Mouse (Mus musculus) cortical plate, adult 2 months (tissue): ENCODE results near the gene Ccr1. TPM values are rescaled to one million over a fixed set of nuclear protein-coding genes. Genes with fewer than 3 reads are reported as not detected.

Experiments used
- H3K27ac ChIP-seq: fragments of 200-500 bp; 2 replicates; pipeline ENCODE4 v1.5.1; 2012; ENCODE audit warnings: low read length, control low read depth, inconsistent platforms; ENCODE audit not compliant: insufficient read depth
- H3K4me1 ChIP-seq: fragments of 200-500 bp; 2 replicates; pipeline ENCODE4 v1.6.1; 2011; ENCODE audit warnings: low read length; ENCODE audit not compliant: control insufficient read depth, insufficient read depth
- H3K4me3 ChIP-seq: fragments of 200-500 bp; 2 replicates; pipeline ENCODE4 v1.5.1; 2011; ENCODE audit warnings: mild to moderate bottlenecking, low read length, control low read depth; ENCODE audit not compliant: insufficient read depth
- CTCF ChIP-seq: fragments of 200-500 bp; IDR thresholded peaks from 2 replicates; pipeline ENCODE4 v1.5.1; 2011; ENCODE audit warnings: mild to moderate bottlenecking, control low read depth, low read length; ENCODE audit not compliant: insufficient read depth; ENCODE audit errors: extremely low read depth
- POLR2A ChIP-seq: fragments of 200-500 bp; IDR thresholded peaks from 2 replicates; pipeline ENCODE4 v1.6.1; 2011; ENCODE audit warnings: mild to moderate bottlenecking, low read length, control low read depth; ENCODE audit not compliant: insufficient read depth; ENCODE audit errors: extremely low read depth
- polyA plus RNA-seq: library from polyadenylated mRNA; depleted of rRNA; stranded (reverse); fragments of >200 nt; gene quantifications from 2 replicates; pipeline ENCODE4 v1.2.3, GENCODE M21; 2012

Ccr1 gene
- polyA plus RNA-seq, 1 experiment = 0.33 TPM

DNA sequence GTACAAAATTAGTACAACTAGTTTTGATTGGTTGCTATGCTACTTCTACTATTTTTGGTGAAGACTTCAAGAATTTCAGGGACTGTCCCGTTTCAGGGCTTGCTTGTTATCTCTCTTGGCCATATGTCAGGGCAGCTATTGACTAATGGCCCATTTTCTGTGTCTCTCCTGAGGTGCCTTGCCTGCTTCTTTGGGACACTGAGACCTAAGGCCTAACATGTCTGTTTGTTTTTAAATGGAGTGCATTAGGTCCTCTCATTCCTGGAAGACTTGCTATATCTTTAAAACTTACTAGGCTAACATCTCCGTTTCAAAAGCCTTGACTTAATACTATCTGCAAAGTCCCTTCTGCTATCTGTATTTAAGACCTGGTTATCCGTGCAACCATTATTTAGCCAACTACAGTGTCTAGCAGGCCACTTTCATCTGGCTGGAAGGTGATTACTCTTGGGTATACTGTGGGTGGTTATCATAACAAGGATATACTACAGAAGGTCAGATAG lies 10.5 kb downstream of the Ccr1 start:
- no peak overlapping the region for H3K4me3 ChIP-seq
- H3K4me1 ChIP-seq = no peaks in the 10 kb centered on the region
- H3K27ac ChIP-seq = no peak overlapping the region
- TF ChIP-seq CTCF (no peak), POLR2A (no peak)

DNA sequence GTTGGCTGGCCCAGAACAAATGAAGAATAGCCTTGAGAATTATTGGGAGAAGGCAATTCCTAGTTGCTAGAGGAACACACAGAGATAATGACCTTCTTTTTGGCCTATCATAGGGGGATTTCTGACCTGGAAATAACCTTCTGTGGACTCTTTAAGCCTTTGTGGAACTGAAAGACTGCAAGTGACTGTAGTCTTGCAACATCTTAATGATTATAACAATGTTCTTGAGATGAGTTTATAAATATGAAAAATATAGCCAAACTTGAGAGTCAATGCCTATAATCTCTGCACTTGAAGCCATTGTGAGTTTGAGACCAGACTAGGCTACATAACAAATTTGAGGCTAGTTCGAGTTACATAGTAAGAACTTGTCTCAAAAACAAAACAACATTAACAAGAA lies 11.6 kb downstream of the Ccr1 start:
- no peak overlapping the region for H3K4me3 ChIP-seq
- no peaks in the 10 kb centered on the region for H3K4me1 ChIP-seq
- TF ChIP-seq POLR2A (no peak), CTCF (no peak)
- no peak overlapping the region for H3K27ac ChIP-seq

DNA sequence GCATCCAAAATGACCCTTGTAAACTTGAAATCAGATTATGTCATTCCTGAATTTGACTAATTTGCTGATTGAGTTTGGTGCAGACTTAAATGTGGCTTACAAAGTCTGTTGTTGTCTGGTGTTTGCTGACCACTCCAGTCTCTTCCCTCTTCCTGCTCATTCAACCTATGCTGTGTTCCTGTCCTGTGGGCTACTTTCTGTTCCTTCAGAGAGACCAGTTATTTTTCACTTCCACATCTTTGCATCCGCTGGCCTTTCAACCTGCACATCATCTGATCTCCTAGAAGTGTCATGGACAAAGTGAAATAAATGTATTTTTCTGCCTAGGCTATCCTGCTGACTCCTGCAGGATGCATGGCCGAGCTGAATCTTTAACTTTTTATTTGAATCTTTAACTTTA lies 14.9 kb downstream of the Ccr1 start:
- TF ChIP-seq CTCF (no peak), POLR2A (no peak)
- H3K27ac ChIP-seq = no peak overlapping the region

DNA sequence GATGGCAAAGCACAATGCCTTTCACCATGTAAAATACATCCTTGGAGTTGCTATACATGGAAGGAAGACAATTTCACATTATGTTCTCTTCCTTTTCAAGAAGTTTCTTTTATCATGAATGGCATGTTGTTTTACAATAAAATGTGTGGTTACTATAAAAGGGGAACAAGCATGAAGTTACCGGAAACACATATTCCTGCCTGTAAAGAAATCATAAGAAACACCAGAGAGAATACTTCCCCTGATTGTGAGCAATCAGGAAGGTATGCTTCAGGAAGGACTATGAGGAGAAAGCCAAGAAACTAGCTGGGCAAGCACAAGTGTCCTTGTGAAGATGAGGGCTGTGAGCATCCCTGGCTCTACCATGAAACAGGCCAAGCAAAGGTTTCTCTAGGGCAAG lies 17.3 kb downstream of the Ccr1 start:
- H3K4me3 ChIP-seq = no peak overlapping the region
- H3K4me1 ChIP-seq = no peaks in the 10 kb centered on the region
- no peak for TF ChIP-seq POLR2A
- no peak for TF ChIP-seq CTCF
- no peak overlapping the region for H3K27ac ChIP-seq

More for the DNA sequence above, 14.9 kb downstream of the Ccr1 start:
- no peaks in the 10 kb centered on the region for H3K4me1 ChIP-seq
- no peak overlapping the region for H3K4me3 ChIP-seq

- no peak for TF ChIP-seq POLR2A
- no peak for TF ChIP-seq CTCF
- H3K4me3 ChIP-seq = no peak overlapping the region
- H3K4me1 ChIP-seq = no peaks in the 10 kb centered on the region
- H3K27ac ChIP-seq = no peak overlapping the region
These were observed 19.1 kb downstream of the Ccr1 start for GRCm38 (mm10) chr9:123949432-123949831.

DNA sequence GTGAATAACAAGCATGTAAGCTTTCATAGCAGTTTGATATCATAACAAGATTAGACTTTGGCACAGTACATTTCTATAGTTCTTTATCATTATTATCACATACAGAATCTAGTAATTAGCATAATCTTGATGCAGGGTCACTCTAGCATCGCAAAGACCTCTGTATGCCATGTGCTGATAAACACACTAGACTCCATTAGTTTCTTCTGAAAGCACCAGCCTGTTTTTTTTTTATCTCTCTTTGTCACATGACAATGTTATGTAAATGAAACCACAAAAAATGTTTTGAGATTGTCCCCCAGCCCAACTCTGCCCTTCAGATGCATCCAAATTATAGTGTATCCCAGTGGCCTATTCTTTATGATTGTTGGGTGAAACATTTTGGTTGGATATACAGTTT lies 20.7 kb downstream of the Ccr1 start:
- Histone ChIP-seq H3K27ac (no peak overlapping the region), H3K4me1 (no peaks in the 10 kb centered on the region), H3K4me3 (no peak overlapping the region)
- TF ChIP-seq CTCF = no peak
- TF ChIP-seq POLR2A = no peak

DNA sequence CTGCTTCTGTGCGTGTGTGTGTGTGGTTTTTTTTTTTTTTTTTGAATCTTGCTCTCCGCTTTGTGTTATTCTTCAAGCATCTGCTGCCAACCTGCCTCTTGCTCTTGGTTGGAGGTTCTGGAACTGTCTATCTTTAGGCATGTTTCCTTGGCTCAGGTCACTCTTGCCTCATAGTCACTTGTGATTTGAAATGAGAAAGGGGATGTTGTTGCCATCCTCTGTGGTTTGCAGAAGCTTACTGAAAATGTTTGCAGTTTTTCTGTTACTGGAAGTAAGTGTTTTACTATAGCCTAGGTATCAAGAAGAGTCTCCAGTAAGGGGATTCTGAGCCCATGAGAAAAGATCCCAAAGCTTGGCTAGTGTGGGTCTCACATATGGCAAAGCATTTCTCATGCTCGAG lies 26.5 kb downstream of the Ccr1 start:
- Histone ChIP-seq H3K4me1 (no peaks in the 10 kb centered on the region), H3K4me3 (no peak overlapping the region), H3K27ac (0 out of 2 replicates have a peak overlapping the region, but pooled peaks have one; percentile 56)
- no peak for TF ChIP-seq POLR2A
- TF ChIP-seq CTCF = no peak

DNA sequence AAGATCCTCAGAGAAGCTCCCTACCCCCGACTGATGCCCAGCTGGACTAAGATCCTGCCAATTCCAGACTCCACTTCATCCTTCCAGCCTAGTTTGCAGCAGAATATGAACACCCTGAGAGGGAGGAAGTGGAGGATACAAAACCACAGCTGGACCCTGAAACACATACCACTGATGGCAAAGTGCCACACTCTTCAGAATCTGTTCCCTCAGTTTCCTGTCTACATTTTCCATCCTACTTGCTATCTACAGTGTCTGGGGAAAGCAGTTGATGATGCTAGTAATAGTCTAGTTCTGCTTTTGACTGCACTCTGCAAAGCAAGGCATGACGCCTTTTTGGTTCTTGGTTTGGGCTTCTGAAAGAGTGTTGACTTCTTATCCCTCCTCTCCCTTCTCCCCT lies 27.2 kb downstream of the Ccr1 start:
- TF ChIP-seq POLR2A = no peak
- no peak for TF ChIP-seq CTCF
- peak overlapping the region; percentile 56; the same call in 1 of the 2 replicates for H3K27ac ChIP-seq

GRCm38 (mm10) chr9:123940628-123941027 lies 27.9 kb downstream of the Ccr1 start:
- Histone ChIP-seq H3K4me1 (no peaks in the 10 kb centered on the region), H3K27ac (no peak overlapping the region), H3K4me3 (no peak overlapping the region)
- TF ChIP-seq POLR2A (no peak), CTCF (no peak)

More for the DNA sequence above, 27.2 kb downstream of the Ccr1 start:
- H3K4me1 ChIP-seq = no peaks in the 10 kb centered on the region
- no peak overlapping the region for H3K4me3 ChIP-seq

GRCm38 (mm10) chr9:123940168-123940567 lies 28.3 kb downstream of the Ccr1 start:
- Histone ChIP-seq H3K27ac (no peak overlapping the region), H3K4me3 (no peak overlapping the region), H3K4me1 (no peaks in the 10 kb centered on the region)
- TF ChIP-seq CTCF (no peak), POLR2A (no peak)

GRCm38 (mm10) chr9:123937989-123938388 lies 30.5 kb downstream of the Ccr1 start:
- no peaks in the 10 kb centered on the region for H3K4me1 ChIP-seq
- H3K27ac ChIP-seq = no peak overlapping the region
- no peak for TF ChIP-seq POLR2A
- TF ChIP-seq CTCF = no peak
- H3K4me3 ChIP-seq = no peak overlapping the region
